ENCODE assay signal across 27 mouse cellular contexts in the genomic region with DNA sequence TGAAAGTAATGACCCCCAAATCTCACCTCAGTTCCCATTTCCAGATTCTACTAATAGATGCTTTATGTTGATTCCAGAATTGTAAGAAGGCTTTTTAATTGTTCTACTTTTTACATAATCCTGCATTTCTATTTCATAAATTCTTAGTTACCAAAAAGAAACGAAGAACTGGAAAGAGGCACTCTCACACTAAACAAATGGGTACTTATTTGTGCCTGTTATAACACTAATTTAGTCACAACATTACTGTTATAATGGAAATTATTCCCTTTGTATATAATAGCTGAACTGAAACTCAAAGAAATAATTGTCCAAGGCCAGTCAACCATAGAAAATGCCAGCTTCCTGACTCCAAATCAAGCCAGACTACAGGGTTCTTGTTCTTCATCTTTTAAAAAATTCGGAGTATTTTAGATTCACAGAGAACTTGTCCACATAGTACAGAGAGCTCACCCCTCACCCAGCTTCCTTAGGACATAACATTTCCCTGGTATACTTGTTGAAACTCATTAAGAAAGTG. TPM values are rescaled to one million over a fixed set of nuclear protein-coding genes. Genes with fewer than 3 reads are reported as not detected.
DNase-seq lines count a peak whose midpoint lies in the region; ATAC-seq and TF ChIP-seq lines count a peak whose summit lies in the region.
"Had no signal": no experiment of that assay in that cellular context is flagged by ENCODE, and none has a peak within 500 bp of the region (broad histone marks: within the 10 kb centered on the region; RNA-seq: fewer than 3 reads in every experiment).

No protein-coding gene starts in this region.

- H3K27me3 ChIP-seq in embryonic facial prominence, embryonic 13.5 days: no peaks in the 10 kb centered on the region
- H3K27me3 ChIP-seq in embryonic facial prominence, embryonic 10.5 days (replicated peaks; ENCODE audit: low read depth, poor library complexity, severe bottlenecking): no peaks in the 10 kb centered on the region
- H3K27me3 ChIP-seq: embryonic facial prominence, embryonic 12.5 days; forebrain, embryonic 12.5 days; heart, embryonic 15.5 days; hindbrain, embryonic 13.5 days had no signal

- H3K4me3 ChIP-seq in embryonic facial prominence, embryonic 13.5 days: no peak overlapping the region
- H3K4me3 ChIP-seq in embryonic facial prominence, embryonic 10.5 days: no peak overlapping the region
- H3K4me3 ChIP-seq in left cerebral cortex, adult 2 months: no peak overlapping the region
- no peak overlapping the region for H3K4me3 ChIP-seq in embryonic fibroblast, embryonic 13.5 days (ENCODE audit: insufficient read depth, low read length)
- H3K4me3 ChIP-seq: embryonic facial prominence, embryonic 12.5 days; forebrain, embryonic 12.5 days; heart, embryonic 15.5 days; hindbrain, embryonic 13.5 days had no signal

- 0 out of 2 replicates have a peak overlapping the region, but pooled peaks have one; percentile 83 for H3K27ac ChIP-seq in embryonic facial prominence, embryonic 13.5 days
- H3K27ac ChIP-seq in embryonic facial prominence, embryonic 10.5 days (replicated peaks): no peak overlapping the region
- H3K27ac ChIP-seq in left cerebral cortex, adult 2 months: peak overlapping the region; percentile 36
- peak overlapping the region; percentile 60; the same call in 1 of the 2 replicates for H3K27ac ChIP-seq in embryonic fibroblast, embryonic 13.5 days (ENCODE audit: insufficient read depth, low read length)
- H3K27ac ChIP-seq: forebrain, embryonic 12.5 days; heart, embryonic 15.5 days; hindbrain, embryonic 13.5 days had no signal

- peaks cover 24% of the 10 kb centered on the region for H3K4me1 ChIP-seq in embryonic facial prominence, embryonic 13.5 days
- peaks cover 17% of the 10 kb centered on the region for H3K4me1 ChIP-seq in embryonic facial prominence, embryonic 10.5 days
- peaks cover 8% of the 10 kb centered on the region for H3K4me1 ChIP-seq in embryonic fibroblast, embryonic 13.5 days (ENCODE audit: control insufficient read depth, insufficient read depth, low read length)
- H3K4me1 ChIP-seq: hindbrain, embryonic 13.5 days had no signal

- H3K9ac ChIP-seq in embryonic facial prominence, embryonic 13.5 days: no peak overlapping the region
- H3K9ac ChIP-seq: embryonic facial prominence, embryonic 12.5 days; forebrain, embryonic 12.5 days; forebrain, postnatal 0 days; heart, embryonic 15.5 days; hindbrain, embryonic 13.5 days had no signal

- no peaks in the 10 kb centered on the region for H3K9me3 ChIP-seq in embryonic facial prominence, embryonic 13.5 days
- no peaks in the 10 kb centered on the region for H3K9me3 ChIP-seq in embryonic facial prominence, embryonic 10.5 days
- H3K9me3 ChIP-seq: embryonic facial prominence, embryonic 12.5 days; forebrain, embryonic 12.5 days; G1E; heart, embryonic 15.5 days; hindbrain, embryonic 13.5 days had no signal

- no peak for DNase-seq in embryonic facial prominence, embryonic 10.5 days (ENCODE audit: low spot score)
- no peak for DNase-seq in left cerebral cortex, adult 2 months (ENCODE audit: extremely low spot score in 1 of 2, low spot score in 2 of 2)
- no peak for DNase-seq in left cerebral cortex, adult 18-20 months (ENCODE audit: low spot score in 2 of 2)
- no peak for DNase-seq in adrenal gland, postnatal 4 days (ENCODE audit: low spot score in 2 of 2)
- DNase-seq: adrenal gland, postnatal 14 days; B cell, adult 2 months; cerebellum, adult 11 months; cerebellum, adult 8-10 months; cerebellum, postnatal 14 days; embryo, embryonic 11 days; forebrain, postnatal 0 days; heart, adult 18-20 months; heart, postnatal 14 days; kidney, adult 11 months had no signal

- 69% methylated on average over 2 of the region's 2 CpGs for WGBS in embryonic facial prominence, embryonic 13.5 days
- WGBS in embryonic facial prominence, embryonic 10.5 days: 70% methylated on average over 2 of the region's 2 CpGs

- no peak overlapping the region for H3K4me2 ChIP-seq in embryonic facial prominence, embryonic 13.5 days
- H3K4me2 ChIP-seq: embryonic facial prominence, embryonic 12.5 days; forebrain, embryonic 12.5 days; heart, embryonic 11.5 days; heart, embryonic 15.5 days; hindbrain, embryonic 13.5 days had no signal

- TF ChIP-seq POLR2A in embryonic fibroblast, embryonic 13.5 days (IDR thresholded peaks at IDR 0.05; ENCODE audit: low read depth, low read length): no peak

- TF ChIP-seq CTCF in left cerebral cortex, adult 2 months (IDR thresholded peaks at IDR 0.05): no peak
- no peak for TF ChIP-seq CTCF in embryonic fibroblast, embryonic 13.5 days (IDR thresholded peaks at IDR 0.05; ENCODE audit: borderline replicate concordance, insufficient read depth, low read length)

- intact Hi-C loops in left cerebral cortex, adult 2 months (cut with DNase I): no loop called here

- no peak for ATAC-seq in embryonic facial prominence, embryonic 13.5 days (ENCODE audit: insufficient number of reproducible peaks, insufficient read depth, low FRiP score, low TSS enrichment, low read depth)
- no peak for ATAC-seq in frontal cortex, adult (ENCODE audit: low TSS enrichment)
- ATAC-seq: CD4-positive, CD25-positive, alpha-beta regulatory T cell, adult 4 months; forebrain, postnatal 0 days; hindbrain, postnatal 0 days had no signal

- no peaks in the 10 kb centered on the region for H3K36me3 ChIP-seq in embryonic facial prominence, embryonic 13.5 days
- H3K36me3 ChIP-seq in embryonic facial prominence, embryonic 10.5 days (replicated peaks): no peaks in the 10 kb centered on the region
- H3K36me3 ChIP-seq: embryonic facial prominence, embryonic 12.5 days; forebrain, embryonic 12.5 days; G1E; heart, embryonic 15.5 days; hindbrain, embryonic 13.5 days had no signal

RNA-seq across cellular contexts. Expression of gene Me3, which starts 47.5 kb away (rescaled TPM):
- polyA plus RNA-seq in embryonic facial prominence, embryonic 13.5 days (2015; fragmentation: Nextera tagmentation; extraction: Ambion mirVana): 2.1 and 3.7 TPM in 2 replicates
- 1.5 and 2.6 TPM in 2 replicates for polyA plus RNA-seq in embryonic facial prominence, embryonic 10.5 days (2016; fragmentation: Nextera tagmentation; extraction: Ambion mirVana)
- total RNA-seq in left cerebral cortex, adult 2 months (2021): 100 to 1,000 TPM in 1 of 2 experiments, 10 to 100 TPM in 1; 94.9 to 100 TPM
- total RNA-seq in left cerebral cortex, adult 18-20 months (2021): 100 to 1,000 TPM; 100 to 105 TPM
- 4.3 and 4.7 TPM in 2 replicates for polyA plus RNA-seq in embryonic fibroblast, embryonic 13.5 days (2011; ENCODE audit: insufficient read length, low read depth, missing spikeins)
- total RNA-seq in adrenal gland, postnatal 4 days (2021): 10 to 100 TPM in 1 of 2 experiments, 1 to 10 TPM in 1; 8.7 to 15.4 TPM
- total RNA-seq: common myeloid progenitor, adult 5-6 weeks; hematopoietic stem cell, adult 5-6 weeks had no signal
- polyA plus RNA-seq: G1E had no signal

Comparison
In these comparisons a context has a peak if more than half of its experiments do, and no peak if none do; other contexts are left out.
1. RNA of gene Me3, which starts 47.5 kb away (total RNA-seq): 100 to 105 TPM in left cerebral cortex, adult 18-20 months and 94.9 to 100 TPM in left cerebral cortex, adult 2 months; 8.7 to 15.4 TPM in adrenal gland, postnatal 4 days; every median in the first group is over 4 times any median in the second.